Mouse (Mus musculus) CH12.LX (cell line): ENCODE measurements around the gene Ccdc18. TPM values are rescaled to one million over a fixed set of nuclear protein-coding genes. Genes with fewer than 3 reads are reported as not detected.

Experiments used
- DNase-seq: peaks from one replicate; pipeline ENCODE4 v3.0.0-alpha.2; 2013; ENCODE audit errors: extremely low read depth
- H3K27ac ChIP-seq: 2 replicates; pipeline ENCODE4 v1.5.1; 2012; ENCODE audit warnings: low read depth, mild to moderate bottlenecking, control low read depth, moderate library complexity; ENCODE audit not compliant: insufficient read depth
- H3K27me3 ChIP-seq: replicated peaks from 2 replicates; pipeline ENCODE3; 2012; ENCODE audit warnings: inconsistent platforms
- H3K36me3 ChIP-seq, 2 experiments: replicated peaks in 1 of 2; 2 replicates each; pipeline versions ENCODE3 to v1.6.1; 2012; ENCODE audit warnings: inconsistent platforms in 1 of 2, low read length in 1 of 2, mild to moderate bottlenecking in 1 of 2, mixed read lengths in 1 of 2, moderate library complexity in 1 of 2; ENCODE audit not compliant: control insufficient read depth in 1 of 2, insufficient read depth in 1 of 2
- H3K4me1 ChIP-seq, 2 experiments: 2 replicates each; pipeline ENCODE4 v1.6.1; 2012; ENCODE audit warnings: inconsistent platforms in 1 of 2, moderate library complexity in 1 of 2; ENCODE audit not compliant: insufficient read depth in 2 of 2, control insufficient read depth in 1 of 2
- H3K4me2 ChIP-seq: 2 replicates; pipeline ENCODE4 v1.6.1; 2012; ENCODE audit warnings: low read depth, mild to moderate bottlenecking, control low read depth; ENCODE audit not compliant: poor library complexity, insufficient read depth, severe bottlenecking
- H3K4me3 ChIP-seq, 3 experiments: fragments of 150-350 bp in 1 of 3; sonication (generic) in 1 of 3; replicated peaks in 1 of 3; 2 replicates each; pipeline versions ENCODE3 to v1.5.1; 2011 to 2012; ENCODE audit warnings: low read depth in 2 of 3, low read length in 2 of 3, mild to moderate bottlenecking in 2 of 3, moderate library complexity in 2 of 3, control low read depth in 1 of 3, improper control_type of control experiment in 1 of 3, inconsistent platforms in 1 of 3, mixed read lengths in 1 of 3; ENCODE audit not compliant: poor library complexity in 1 of 3
- H3K79me2 ChIP-seq: replicated peaks from 2 replicates; pipeline ENCODE4 v1.6.1; 2012; ENCODE audit warnings: mild to moderate bottlenecking, moderate library complexity; ENCODE audit not compliant: control insufficient read depth, poor library complexity, insufficient read depth, severe bottlenecking; ENCODE audit errors: extremely low read depth
- H3K9ac ChIP-seq: 2 replicates; pipeline ENCODE4 v1.6.1; 2012; ENCODE audit warnings: low read depth, mild to moderate bottlenecking, control low read depth, moderate library complexity; ENCODE audit not compliant: insufficient read depth
- H3K9me3 ChIP-seq: replicated peaks from 2 replicates; pipeline ENCODE3; 2012; ENCODE audit warnings: low read length, inconsistent platforms, mixed read lengths
- CHD1 ChIP-seq: IDR thresholded peaks from 2 replicates; pipeline ENCODE4 v1.6.1; 2012; ENCODE audit warnings: low read depth, low read length, improper control_type of control experiment, inconsistent platforms
- CTCF ChIP-seq, 2 experiments: IDR thresholded peaks in 1 of 2; conservative IDR thresholded peaks in 1 of 2; 2 replicates each; pipeline ENCODE4 v1.5.1; 2011 to 2012; ENCODE audit warnings: low read depth in 2 of 2, low read length in 2 of 2, improper control_type of control experiment in 1 of 2, inconsistent platforms in 1 of 2, mild to moderate bottlenecking in 1 of 2, moderate library complexity in 1 of 2
- ELF1 ChIP-seq: IDR thresholded peaks from 2 replicates; pipeline ENCODE4 v1.6.1; 2014; ENCODE audit warnings: low read depth, mild to moderate bottlenecking, inconsistent platforms, low read length, improper control_type of control experiment
- GABPA ChIP-seq: IDR thresholded peaks from 2 replicates; pipeline ENCODE4 v1.6.1; 2012; ENCODE audit warnings: low read depth, low read length, improper control_type of control experiment, inconsistent platforms; ENCODE audit not compliant: insufficient replicate concordance
- HCFC1 ChIP-seq: IDR thresholded peaks from 2 replicates; pipeline ENCODE4 v1.6.1; 2012; ENCODE audit warnings: low read depth, mild to moderate bottlenecking, inconsistent platforms, low read length, improper control_type of control experiment
- IRF4 ChIP-seq: IDR thresholded peaks from 2 replicates; pipeline ENCODE4 v1.6.1; 2014; ENCODE audit warnings: low read depth, mild to moderate bottlenecking, inconsistent platforms, low read length, improper control_type of control experiment
- JUN ChIP-seq: IDR thresholded peaks from 2 replicates; pipeline ENCODE4 v1.6.1; 2011; ENCODE audit warnings: low read depth, mild to moderate bottlenecking, low read length, improper control_type of control experiment, moderate library complexity; ENCODE audit not compliant: insufficient read depth
- JUND ChIP-seq: conservative IDR thresholded peaks from 2 replicates; pipeline ENCODE4 v1.6.1; 2011; ENCODE audit warnings: low read depth, low read length, improper control_type of control experiment
- MAX ChIP-seq: IDR thresholded peaks from 2 replicates; pipeline ENCODE4 v1.6.1; 2011; ENCODE audit warnings: low read length, improper control_type of control experiment
- MXI1 ChIP-seq: IDR thresholded peaks from 2 replicates; pipeline ENCODE4 v1.6.1; 2011; ENCODE audit warnings: mild to moderate bottlenecking, low read depth, low read length, improper control_type of control experiment
- MYC ChIP-seq: IDR thresholded peaks from 2 replicates; pipeline ENCODE4 v1.6.1; 2011; ENCODE audit warnings: low read depth, mild to moderate bottlenecking, improper control_type of control experiment, low read length
- NELFE ChIP-seq: IDR thresholded peaks from 2 replicates; pipeline ENCODE4 v1.6.1; 2011; ENCODE audit warnings: low read depth, low read length, improper control_type of control experiment
- NRF1 ChIP-seq: IDR thresholded peaks from 2 replicates; pipeline ENCODE4 v1.6.1; 2014; ENCODE audit warnings: low read depth, mild to moderate bottlenecking, inconsistent platforms, low read length, improper control_type of control experiment, moderate library complexity
- POLR2AphosphoS2 ChIP-seq: IDR thresholded peaks from 2 replicates; pipeline ENCODE4 v1.6.1; 2011; ENCODE audit warnings: low read depth, low read length, improper control_type of control experiment
- RAD21 ChIP-seq: IDR thresholded peaks from 2 replicates; pipeline ENCODE4 v1.6.1; 2011; ENCODE audit warnings: low read depth, mild to moderate bottlenecking, low read length, improper control_type of control experiment, moderate library complexity
- SMC3 ChIP-seq: IDR thresholded peaks from 2 replicates; pipeline ENCODE4 v1.6.1; 2011; ENCODE audit warnings: low read depth, low read length, improper control_type of control experiment
- TCF12 ChIP-seq: IDR thresholded peaks from 2 replicates; pipeline ENCODE4 v1.6.1; 2014; ENCODE audit warnings: low read depth, mild to moderate bottlenecking, inconsistent platforms, low read length, improper control_type of control experiment
- USF1 ChIP-seq: IDR thresholded peaks from 2 replicates; pipeline ENCODE4 v1.6.1; 2014; ENCODE audit warnings: low read depth, mild to moderate bottlenecking, inconsistent platforms, low read length, improper control_type of control experiment
- USF2 ChIP-seq: conservative IDR thresholded peaks from 2 replicates; pipeline ENCODE4 v1.6.1; 2011; ENCODE audit warnings: low read depth, low read length, improper control_type of control experiment
- ZC3H11A ChIP-seq: IDR thresholded peaks from 2 replicates; pipeline ENCODE4 v1.6.1; 2012; ENCODE audit warnings: low read depth, mild to moderate bottlenecking, inconsistent platforms, low read length, improper control_type of control experiment
- ZKSCAN1 ChIP-seq: IDR thresholded peaks from 2 replicates; pipeline ENCODE4 v1.6.1; 2012; ENCODE audit warnings: low read depth, inconsistent platforms, low read length, improper control_type of control experiment, borderline replicate concordance
- dilution Hi-C: fragments of 300-500 bp; cut with MboI; formaldehyde crosslinking; loops from 2 replicates; pipeline ENCODE4 v1.14.3; 2020; ENCODE audit warnings: low sequenced_read_pairs; ENCODE audit not compliant: extremely low pct_unique_long_range_greater_than_20kb, extremely low pct_ligation_motif_present
- in situ Hi-C: fragments of 300-500 bp; cut with MboI; formaldehyde crosslinking; loops from 3 replicates; pipeline ENCODE4 v1.14.3; 2019; ENCODE audit warnings: low sequenced_read_pairs, low pct_ligation_motif_present, low pct_unique_long_range_greater_than_20kb, mixed read lengths
- polyA plus RNA-seq: library from polyadenylated mRNA; unstranded; fragments of >175 nt; gene quantifications from 2 replicates; pipeline ENCODE4 v1.2.1, GENCODE M21; 2012; ENCODE audit warnings: low read depth; ENCODE audit not compliant: insufficient read length
- total RNA-seq, 2 experiments: library from RNA; depleted of rRNA; stranded (reverse); fragments of 300-350 nt in 1 of 2; fragments of >200 nt in 1 of 2; gene quantifications; 2 replicates each; pipeline ENCODE4 v1.2.3; 2012 to 2014

The Ccdc18 gene
- total and polyA plus RNA-seq, 3 experiments = 2.7 to 4.7 (median 3.9) TPM

GRCm38 (mm10) chr5:108184050-108184449 is 51.4 kb downstream of the Ccdc18 start:
- Histone ChIP-seq H3K9ac (no peak overlapping the region), H3K79me2 (no peaks in the 10 kb centered on the region), H3K4me3 (no peak overlapping the region), H3K4me1 (no peaks in the 10 kb centered on the region), H3K27ac (no peak overlapping the region), H3K4me2 (no peak overlapping the region), H3K36me3 (no peaks in the 10 kb centered on the region), H3K27me3 (no peaks in the 10 kb centered on the region), H3K9me3 (no peaks in the 10 kb centered on the region)
- dilution Hi-C loops (no loop called here), in situ Hi-C loops (no loop called here)
- DNase-seq = no peak
- TF ChIP-seq POLR2AphosphoS2 = no peak
- TF ChIP-seq ZKSCAN1 = no peak
- no peak for TF ChIP-seq GABPA
- no peak for TF ChIP-seq SMC3
- TF ChIP-seq USF2 = no peak
- no peak for TF ChIP-seq ZC3H11A
- TF ChIP-seq NRF1 = no peak
- TF ChIP-seq JUND = no peak
- no peak for TF ChIP-seq NELFE
- TF ChIP-seq CHD1 = no peak
- no peak for TF ChIP-seq CTCF (conservative IDR thresholded peaks at IDR 0.05 in 1 of 2, IDR thresholded peaks at IDR 0.05 in 1 of 2; ENCODE audit: low read depth in 2 of 2, low read length in 2 of 2)
- TF ChIP-seq MAX = no peak
- no peak for TF ChIP-seq IRF4
- no peak for TF ChIP-seq MXI1
- no peak for TF ChIP-seq JUN
- no peak for TF ChIP-seq MYC
- TF ChIP-seq ELF1 = no peak
- TF ChIP-seq TCF12 = no peak
- no peak for TF ChIP-seq USF1
- no peak for TF ChIP-seq HCFC1

- peak; percentile 12 for DNase-seq
- no peaks in the 10 kb centered on the region for H3K79me2 ChIP-seq
- dilution Hi-C loops (no loop called here), in situ Hi-C loops (no loop called here)
- no peaks in the 10 kb centered on the region for H3K27me3 ChIP-seq
- peaks cover 0 to 3% of the 10 kb centered on the region in 2 experiments; a peak in 1 of 4 replicates for H3K4me1 ChIP-seq
- H3K4me2 ChIP-seq = no peak overlapping the region
- TF ChIP-seq CTCF (conservative IDR thresholded peaks at IDR 0.05 in 1 of 2, IDR thresholded peaks at IDR 0.05 in 1 of 2; ENCODE audit: low read depth in 2 of 2, low read length in 2 of 2) (peak in 1 of 2 experiments; percentile 57; a peak in 2 of 4 replicates), SMC3 (peak; percentile 17; the same call in 1 of the 2 replicates), RAD21 (peak; percentile 49), HCFC1 (no peak), MYC (no peak), IRF4 (no peak)
- H3K4me3 ChIP-seq = no peak overlapping the region
- H3K36me3 ChIP-seq = no peaks in the 10 kb centered on the region
- no peak overlapping the region for H3K27ac ChIP-seq
- H3K9me3 ChIP-seq = no peaks in the 10 kb centered on the region
- no peak overlapping the region for H3K9ac ChIP-seq
Observed at GRCm38 (mm10) chr5:108188967-108189366, 56.3 kb downstream of the Ccdc18 start.
